Mouse (Mus musculus): ENCODE data around the gene Acp7. TPM values are rescaled to one million over a fixed set of nuclear protein-coding genes. Genes with fewer than 3 reads are reported as not detected.

Gene Acp7
- polyA plus RNA-seq, 1 experiment from 2014 or later: not detected

DNA sequence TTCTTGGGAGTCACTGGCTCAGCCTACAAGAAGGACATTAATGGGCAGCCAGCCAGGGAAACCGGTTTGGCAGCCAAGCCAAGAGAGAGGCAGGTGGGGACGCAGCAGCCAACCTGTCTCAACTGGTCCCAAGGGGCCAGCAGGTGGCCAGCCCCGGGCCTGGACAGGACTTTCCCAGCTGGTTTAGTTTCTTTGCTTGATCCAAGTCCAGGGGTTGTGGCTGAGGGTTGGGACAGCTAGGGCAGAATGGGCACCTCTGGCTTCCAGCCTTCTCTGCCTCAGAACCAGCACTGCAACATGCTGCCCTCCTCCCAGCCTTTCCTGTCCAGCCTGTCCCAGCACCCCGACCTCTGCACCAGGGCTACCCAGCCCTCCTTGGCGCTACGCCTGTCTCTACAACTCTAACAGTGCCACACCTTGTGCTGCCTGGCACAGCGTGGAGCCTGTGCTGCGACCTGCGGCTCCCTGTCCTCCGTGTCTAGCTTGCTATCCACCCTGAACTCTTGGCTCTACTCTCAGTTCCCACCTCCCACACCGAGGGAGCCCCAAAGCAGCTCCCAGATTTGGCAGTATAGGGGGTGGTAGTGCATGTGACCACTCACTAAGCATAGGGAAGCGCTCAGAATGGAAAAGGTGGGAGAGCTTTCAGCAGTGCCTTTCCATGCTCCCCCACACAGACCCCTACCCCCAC, 60.7 kb downstream of the Acp7 start:
- DNase-seq (ENCODE audit: low spot score): peak; percentile 72
- H3K27me3 ChIP-seq (replicated peaks; ENCODE audit: low read depth, poor library complexity, severe bottlenecking): no peaks in the 10 kb centered on the region
- 71% methylated on average over 12 of the region's 12 CpGs for WGBS
- no peaks in the 10 kb centered on the region for H3K9me3 ChIP-seq
- peaks cover 44% of the 10 kb centered on the region for H3K4me1 ChIP-seq
- peak overlapping the region; percentile 33 for H3K4me3 ChIP-seq
- peaks cover 47% of the 10 kb centered on the region for H3K36me3 ChIP-seq (replicated peaks)
- H3K27ac ChIP-seq (replicated peaks): peak overlapping the region; percentile 75

GRCm38 (mm10) chr7:28568253-28568652, 62.9 kb downstream of the Acp7 start:
- peaks cover 29% of the 10 kb centered on the region for H3K4me1 ChIP-seq
- peak; percentile 66 for DNase-seq (ENCODE audit: low spot score)
- no peak overlapping the region for H3K4me3 ChIP-seq
- no peaks in the 10 kb centered on the region for H3K9me3 ChIP-seq
- no peak overlapping the region for H3K27ac ChIP-seq (replicated peaks)
- H3K27me3 ChIP-seq (replicated peaks; ENCODE audit: low read depth, poor library complexity, severe bottlenecking): no peaks in the 10 kb centered on the region
- peaks cover 69% of the 10 kb centered on the region for H3K36me3 ChIP-seq (replicated peaks)

GRCm38 (mm10) chr7:28567539-28567938, 63.6 kb downstream of the Acp7 start:
- H3K27me3 ChIP-seq (replicated peaks; ENCODE audit: low read depth, poor library complexity, severe bottlenecking): no peaks in the 10 kb centered on the region
- DNase-seq (ENCODE audit: low spot score): no peak
- H3K27ac ChIP-seq (replicated peaks): no peak overlapping the region
- 91% methylated on average over 4 of the region's 4 CpGs for WGBS
- H3K4me1 ChIP-seq: peaks cover 22% of the 10 kb centered on the region
- H3K36me3 ChIP-seq (replicated peaks): peaks cover 76% of the 10 kb centered on the region
- no peak overlapping the region for H3K4me3 ChIP-seq
- H3K9me3 ChIP-seq: no peaks in the 10 kb centered on the region

- H3K27ac ChIP-seq (replicated peaks): no peak overlapping the region
- H3K9me3 ChIP-seq: no peaks in the 10 kb centered on the region
- peaks cover 97% of the 10 kb centered on the region for H3K36me3 ChIP-seq (replicated peaks)
- peaks cover 6% of the 10 kb centered on the region for H3K4me1 ChIP-seq
- H3K27me3 ChIP-seq (replicated peaks; ENCODE audit: low read depth, poor library complexity, severe bottlenecking): no peaks in the 10 kb centered on the region
- no peak for DNase-seq (ENCODE audit: low spot score)
- no peak overlapping the region for H3K4me3 ChIP-seq
- WGBS: 83% methylated on average over 5 of the region's 5 CpGs
Measured at GRCm38 (mm10) chr7:28565407-28565806, 65.7 kb downstream of the Acp7 start.

GRCm38 (mm10) chr7:28562951-28563350, 68.2 kb downstream of the Acp7 start:
- no peaks in the 10 kb centered on the region for H3K9me3 ChIP-seq
- no peak overlapping the region for H3K27ac ChIP-seq (replicated peaks)
- H3K4me1 ChIP-seq: peaks cover 14% of the 10 kb centered on the region
- no peak overlapping the region for H3K4me3 ChIP-seq
- DNase-seq (ENCODE audit: low spot score): no peak
- peaks cover 98% of the 10 kb centered on the region for H3K36me3 ChIP-seq (replicated peaks)
- H3K27me3 ChIP-seq (replicated peaks; ENCODE audit: low read depth, poor library complexity, severe bottlenecking): no peaks in the 10 kb centered on the region
- 93% methylated on average over 13 of the region's 13 CpGs for WGBS

DNA sequence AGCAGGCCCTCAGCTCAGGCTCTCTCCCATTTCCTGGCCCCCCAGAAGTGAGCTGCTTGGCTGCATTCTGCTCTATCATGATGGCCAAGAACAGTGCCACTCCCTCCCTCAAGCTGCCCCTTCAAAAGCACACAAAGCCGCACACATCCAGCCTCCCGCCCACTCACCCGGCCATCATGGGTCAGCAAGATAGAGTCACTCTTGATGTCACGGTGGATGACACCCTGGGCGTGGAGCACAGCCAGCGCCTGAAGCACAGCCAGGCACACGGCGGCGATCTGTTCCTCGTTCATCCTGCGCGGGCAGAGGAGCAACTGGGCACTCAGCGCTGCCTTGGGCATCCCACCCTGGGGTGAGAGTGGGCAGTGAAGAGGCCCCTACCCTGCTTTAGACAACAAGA, 68.8 kb downstream of the Acp7 start:
- no peak for DNase-seq (ENCODE audit: low spot score)
- Histone ChIP-seq H3K27ac (replicated peaks) (no peak overlapping the region), H3K9me3 (no peaks in the 10 kb centered on the region), H3K4me3 (no peak overlapping the region), H3K36me3 (replicated peaks) (peaks cover 97% of the 10 kb centered on the region), H3K27me3 (replicated peaks; ENCODE audit: low read depth, poor library complexity, severe bottlenecking) (no peaks in the 10 kb centered on the region), H3K4me1 (peaks cover 17% of the 10 kb centered on the region)
- 91% methylated on average over 13 of the region's 13 CpGs for WGBS

GRCm38 (mm10) chr7:28561967-28562366, 69.2 kb downstream of the Acp7 start:
- H3K27ac ChIP-seq (replicated peaks): no peak overlapping the region
- H3K36me3 ChIP-seq (replicated peaks): peaks cover 93% of the 10 kb centered on the region
- H3K27me3 ChIP-seq (replicated peaks; ENCODE audit: low read depth, poor library complexity, severe bottlenecking): no peaks in the 10 kb centered on the region
- H3K4me1 ChIP-seq: peaks cover 18% of the 10 kb centered on the region
- no peak for DNase-seq (ENCODE audit: low spot score)
- no peak overlapping the region for H3K4me3 ChIP-seq
- H3K9me3 ChIP-seq: no peaks in the 10 kb centered on the region
- 91% methylated on average over 11 of the region's 11 CpGs for WGBS

- H3K36me3 ChIP-seq (replicated peaks): peaks cover 82% of the 10 kb centered on the region
- no peak overlapping the region for H3K4me3 ChIP-seq
- H3K4me1 ChIP-seq: peaks cover 29% of the 10 kb centered on the region
- DNase-seq (ENCODE audit: low spot score): no peak
- H3K27me3 ChIP-seq (replicated peaks; ENCODE audit: low read depth, poor library complexity, severe bottlenecking): no peaks in the 10 kb centered on the region
- H3K9me3 ChIP-seq: no peaks in the 10 kb centered on the region
- H3K27ac ChIP-seq (replicated peaks): no peak overlapping the region
- whole genome bisulfite sequencing: 93% methylated on average over 10 of the region's 10 CpGs
Measured at GRCm38 (mm10) chr7:28560856-28561255, 70.3 kb downstream of the Acp7 start.

- no peak for DNase-seq (ENCODE audit: low spot score)
- Histone ChIP-seq H3K27ac (replicated peaks) (no peak overlapping the region), H3K4me1 (peaks cover 31% of the 10 kb centered on the region), H3K27me3 (replicated peaks; ENCODE audit: low read depth, poor library complexity, severe bottlenecking) (no peaks in the 10 kb centered on the region), H3K9me3 (no peaks in the 10 kb centered on the region), H3K36me3 (replicated peaks) (peaks cover 58% of the 10 kb centered on the region), H3K4me3 (no peak overlapping the region)
- 63% methylated on average over 4 of the region's 4 CpGs for WGBS
Measured at GRCm38 (mm10) chr7:28558486-28558885, 72.6 kb downstream of the Acp7 start.

DNA sequence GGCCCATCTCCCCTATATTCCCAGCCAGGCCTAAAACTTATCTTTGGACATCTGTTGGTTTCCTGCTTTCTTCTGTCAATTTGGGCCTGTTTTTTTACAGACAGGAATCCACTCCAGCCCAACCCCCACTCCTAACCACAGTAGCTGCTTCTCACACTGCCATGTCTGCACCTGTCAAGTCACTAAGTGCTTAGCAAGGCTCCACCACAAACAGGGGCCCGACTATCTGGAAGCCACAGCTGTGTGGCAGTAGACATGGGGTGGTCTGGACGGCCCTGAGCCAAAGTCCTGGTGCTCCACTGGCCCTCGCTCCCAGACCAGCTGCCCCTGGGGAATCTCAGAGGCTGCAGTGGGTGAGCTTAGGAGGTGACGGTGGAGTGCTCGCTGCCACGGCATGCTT, 73.4 kb downstream of the Acp7 start:
- H3K27ac ChIP-seq (replicated peaks): no peak overlapping the region
- no peak overlapping the region for H3K4me3 ChIP-seq
- H3K4me1 ChIP-seq: peaks cover 31% of the 10 kb centered on the region
- H3K9me3 ChIP-seq: peaks cover 7% of the 10 kb centered on the region; the same call in 1 of the 2 replicates
- DNase-seq (ENCODE audit: low spot score): no peak
- 82% methylated on average over 6 of the region's 6 CpGs for WGBS
- H3K36me3 ChIP-seq (replicated peaks): peaks cover 51% of the 10 kb centered on the region
- H3K27me3 ChIP-seq (replicated peaks; ENCODE audit: low read depth, poor library complexity, severe bottlenecking): no peaks in the 10 kb centered on the region

Small RNA genes within 50 kb of the gene (microRNA-seq; reads per million reads assigned to microRNA genes)
- gene Mir7049: 2.1 reads per million

Other genes starting within 250 kb of the Acp7 start
- gene Med29, start 238.6 kb downstream of the Acp7 start, polyA plus RNA-seq (2016; fragmentation: Nextera tagmentation; extraction: Ambion mirVana): 61.9 and 62.6 TPM in 2 replicates
- 88.3 and 89.0 TPM in 2 replicates for gene Paf1, start 238.4 kb downstream of the Acp7 start, polyA plus RNA-seq (2016; fragmentation: Nextera tagmentation; extraction: Ambion mirVana)
- gene Gmfg, start 193.9 kb downstream of the Acp7 start, polyA plus RNA-seq (2016; fragmentation: Nextera tagmentation; extraction: Ambion mirVana): 6.9 and 7.1 TPM in 2 replicates
- gene Lrfn1, start 179.4 kb downstream of the Acp7 start, polyA plus RNA-seq (2016; fragmentation: Nextera tagmentation; extraction: Ambion mirVana): 4.9 TPM in 2 replicates
- gene Ifnl2, start 120.9 kb downstream of the Acp7 start, polyA plus RNA-seq (2016; fragmentation: Nextera tagmentation; extraction: Ambion mirVana): not detected in 2 replicates
- not detected in 2 replicates for gene Ifnl3, start 108.5 kb downstream of the Acp7 start, polyA plus RNA-seq (2016; fragmentation: Nextera tagmentation; extraction: Ambion mirVana)
- gene Sycn, start 90.4 kb downstream of the Acp7 start, polyA plus RNA-seq (2016; fragmentation: Nextera tagmentation; extraction: Ambion mirVana): not detected in 2 replicates
- gene Nccrp1, start 84.1 kb downstream of the Acp7 start, polyA plus RNA-seq (2016; fragmentation: Nextera tagmentation; extraction: Ambion mirVana): 0.10 TPM in 1 of 2 replicates, not detected in the other
- gene Samd4b, start 33.2 kb downstream of the Acp7 start, polyA plus RNA-seq (2016; fragmentation: Nextera tagmentation; extraction: Ambion mirVana): 36.0 and 38.9 TPM in 2 replicates
- 70.1 and 75.8 TPM in 2 replicates for gene Pak4, start 33.1 kb downstream of the Acp7 start, polyA plus RNA-seq (2016; fragmentation: Nextera tagmentation; extraction: Ambion mirVana)
- gene Fbxo27, start 61.5 kb upstream of the Acp7 start, polyA plus RNA-seq (2016; fragmentation: Nextera tagmentation; extraction: Ambion mirVana): 7.8 TPM in 2 replicates
- 11.9 and 14.3 TPM in 2 replicates for gene Fbxo17, start 85.5 kb upstream of the Acp7 start, polyA plus RNA-seq (2016; fragmentation: Nextera tagmentation; extraction: Ambion mirVana)
- 163 and 164 TPM in 2 replicates for gene Mrps12, start 110.5 kb upstream of the Acp7 start, polyA plus RNA-seq (2016; fragmentation: Nextera tagmentation; extraction: Ambion mirVana)
- gene Sars2, start 110.7 kb upstream of the Acp7 start, polyA plus RNA-seq (2016; fragmentation: Nextera tagmentation; extraction: Ambion mirVana): 40.3 and 44.6 TPM in 2 replicates
- 0.49 and 2.1 TPM in 2 replicates for gene Ccer2, start 124.8 kb upstream of the Acp7 start, polyA plus RNA-seq (2016; fragmentation: Nextera tagmentation; extraction: Ambion mirVana)
- gene Sirt2, start 135.4 kb upstream of the Acp7 start, polyA plus RNA-seq (2016; fragmentation: Nextera tagmentation; extraction: Ambion mirVana): 64.4 and 64.8 TPM in 2 replicates
- 55.1 and 55.5 TPM in 2 replicates for gene Nfkbib, start 136.2 kb upstream of the Acp7 start, polyA plus RNA-seq (2016; fragmentation: Nextera tagmentation; extraction: Ambion mirVana)
- gene Rinl, start 157.6 kb upstream of the Acp7 start, polyA plus RNA-seq (2016; fragmentation: Nextera tagmentation; extraction: Ambion mirVana): 2.2 and 2.8 TPM in 2 replicates
- 325 and 346 TPM in 2 replicates for gene Hnrnpl, start 177.2 kb upstream of the Acp7 start, polyA plus RNA-seq (2016; fragmentation: Nextera tagmentation; extraction: Ambion mirVana)
- gene Ech1, start 193.9 kb upstream of the Acp7 start, polyA plus RNA-seq (2016; fragmentation: Nextera tagmentation; extraction: Ambion mirVana): 75.8 and 81.7 TPM in 2 replicates
- gene Lgals4, start 202.5 kb upstream of the Acp7 start, polyA plus RNA-seq (2016; fragmentation: Nextera tagmentation; extraction: Ambion mirVana): 4.4 and 4.9 TPM in 2 replicates
- gene Lgals7, start 232.5 kb upstream of the Acp7 start, polyA plus RNA-seq (2016; fragmentation: Nextera tagmentation; extraction: Ambion mirVana): 0.63 and 1.9 TPM in 2 replicates